Mouse (Mus musculus): ENCODE measurements at regions not wholly inside any gene's neighbourhood (a gene's known extent, or its start where the extent isn't known, plus 50 kb on each side); places are given as distances from the start of the nearest gene placed in this dataset.

DNA sequence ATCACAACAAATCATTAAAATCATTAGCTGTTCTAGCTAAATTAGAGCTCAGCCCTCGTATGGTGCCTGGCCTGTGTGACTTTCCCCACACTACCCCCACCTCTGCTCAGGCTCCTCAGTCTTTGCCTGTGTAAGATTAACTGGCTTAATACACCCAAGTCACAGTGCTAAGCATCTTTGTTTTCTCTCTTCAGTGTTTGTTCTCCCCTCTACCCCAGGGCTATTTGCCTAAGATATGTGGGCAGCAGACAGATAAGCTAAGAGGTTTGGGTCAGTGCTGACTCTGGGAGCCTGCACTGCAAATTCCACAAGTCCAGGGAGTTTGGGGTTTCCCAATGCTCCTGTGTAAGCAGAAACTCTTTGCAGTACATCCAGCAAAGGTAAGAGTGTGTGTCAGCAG is 564.2 kb upstream of the Camk1g start:
- H3K27ac ChIP-seq (replicated peaks), result no peak overlapping the region
- no peak overlapping the region for H3K4me3 ChIP-seq
- H3K27me3 ChIP-seq, result no peaks in the 10 kb centered on the region
- ATAC-seq (ENCODE audit: low FRiP score, low read depth), result no peak
- H3K36me3 ChIP-seq, result no peaks in the 10 kb centered on the region
- H3K9me3 ChIP-seq, result no peaks in the 10 kb centered on the region
- 0 out of 2 replicates have a peak, but pooled peaks cover 3% of the 10 kb centered on the region for H3K4me1 ChIP-seq
- no peak overlapping the region for H3K9ac ChIP-seq (replicated peaks)
- no peak overlapping the region for H3K4me2 ChIP-seq (replicated peaks)
- 30% methylated on average over 1 of the region's 1 CpGs for WGBS

DNA sequence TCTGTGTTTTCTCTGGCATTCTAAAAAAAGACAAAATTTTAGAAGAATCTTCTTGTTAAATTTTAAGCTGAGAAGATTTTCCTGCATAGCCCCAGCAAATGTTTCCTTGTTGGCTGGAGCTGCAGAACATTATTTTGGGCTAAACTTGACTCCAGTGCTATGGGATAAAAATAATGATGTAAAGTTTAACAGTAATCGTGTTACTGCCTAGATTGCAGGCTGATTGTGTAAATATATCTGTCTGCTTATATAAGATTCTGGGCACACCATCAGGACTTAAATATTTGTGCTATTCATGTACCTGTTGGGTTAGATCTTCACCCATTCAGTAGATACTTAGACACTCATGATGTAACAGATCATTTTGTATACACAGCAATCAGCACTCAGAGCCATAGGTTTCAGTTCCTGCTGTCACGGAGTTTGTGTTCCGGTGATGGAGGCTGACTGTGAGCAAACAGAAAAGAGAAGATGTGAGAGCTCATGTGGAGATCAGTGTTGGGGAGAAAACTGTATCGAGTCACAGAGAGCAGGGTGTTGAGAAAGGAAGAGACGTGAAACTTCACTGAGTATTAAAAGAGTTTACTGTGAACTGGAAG is 561.1 kb upstream of the Camk1g start:
- no peak overlapping the region for H3K4me3 ChIP-seq
- H3K9me3 ChIP-seq, result no peaks in the 10 kb centered on the region
- no peak for ATAC-seq (ENCODE audit: low FRiP score, low read depth)
- H3K9ac ChIP-seq (replicated peaks), result no peak overlapping the region
- H3K27me3 ChIP-seq, result no peaks in the 10 kb centered on the region
- no peak overlapping the region for H3K4me2 ChIP-seq (replicated peaks)
- H3K4me1 ChIP-seq, result 0 out of 2 replicates have a peak, but pooled peaks cover 3% of the 10 kb centered on the region
- no peaks in the 10 kb centered on the region for H3K36me3 ChIP-seq
- H3K27ac ChIP-seq (replicated peaks), result no peak overlapping the region
- WGBS, result 87% methylated on average over 5 of the region's 5 CpGs

DNA sequence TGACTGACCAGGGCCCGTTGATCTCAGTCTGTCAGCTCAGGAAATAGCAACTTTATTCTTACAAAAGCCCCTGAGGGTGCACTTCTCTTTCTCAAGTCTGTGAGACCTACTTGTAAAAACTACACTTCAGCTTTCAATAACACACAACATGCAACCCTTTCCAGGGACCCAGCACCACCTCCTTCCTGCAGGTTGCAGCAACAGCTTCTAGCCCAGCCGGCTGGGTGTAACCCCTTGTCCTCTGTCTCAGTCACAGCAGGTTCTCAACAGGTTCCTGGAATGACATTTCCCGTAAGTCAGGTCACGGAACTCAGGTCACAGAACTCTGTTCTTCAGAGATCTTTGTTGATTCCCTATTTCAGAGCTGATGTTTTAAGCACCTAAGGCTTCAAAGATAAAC is 558.5 kb upstream of the Camk1g start:
- Histone ChIP-seq H3K27ac (replicated peaks) (no peak overlapping the region), H3K4me3 (no peak overlapping the region), H3K9ac (replicated peaks) (no peak overlapping the region), H3K9me3 (no peaks in the 10 kb centered on the region), H3K27me3 (no peaks in the 10 kb centered on the region), H3K36me3 (no peaks in the 10 kb centered on the region), H3K4me1 (no peaks in the 10 kb centered on the region), H3K4me2 (replicated peaks) (no peak overlapping the region)
- 76% methylated on average over 4 of the region's 4 CpGs for WGBS
- ATAC-seq (ENCODE audit: low FRiP score, low read depth), result no peak

DNA sequence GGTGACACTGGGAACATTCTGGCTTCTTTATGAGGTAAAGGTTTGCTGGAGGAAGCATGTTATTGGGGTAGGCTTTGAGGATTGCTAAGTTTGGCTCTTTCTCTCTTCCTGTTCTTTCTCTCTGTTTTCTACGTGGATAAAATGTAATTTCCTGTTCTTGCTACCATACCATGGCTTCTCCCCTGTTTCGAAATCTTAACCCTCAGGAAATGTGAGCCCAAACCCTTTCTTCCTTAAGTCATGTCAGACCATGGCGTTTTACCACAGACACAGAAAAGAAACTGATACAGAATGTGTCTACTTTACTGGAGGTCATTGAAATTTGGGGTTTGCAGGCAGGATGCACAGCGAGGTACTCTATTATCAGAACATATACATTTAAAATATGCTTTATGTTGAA is 552.7 kb upstream of the Camk1g start:
- no peak overlapping the region for H3K27ac ChIP-seq (replicated peaks)
- H3K9me3 ChIP-seq, result no peaks in the 10 kb centered on the region
- no peaks in the 10 kb centered on the region for H3K27me3 ChIP-seq
- no peak for ATAC-seq (ENCODE audit: low FRiP score, low read depth)
- H3K36me3 ChIP-seq, result no peaks in the 10 kb centered on the region
- no peaks in the 10 kb centered on the region for H3K4me1 ChIP-seq
- no peak overlapping the region for H3K4me2 ChIP-seq (replicated peaks)
- H3K9ac ChIP-seq (replicated peaks), result no peak overlapping the region
- 87% methylated on average over 4 of the region's 4 CpGs for WGBS
- H3K4me3 ChIP-seq, result no peak overlapping the region

DNA sequence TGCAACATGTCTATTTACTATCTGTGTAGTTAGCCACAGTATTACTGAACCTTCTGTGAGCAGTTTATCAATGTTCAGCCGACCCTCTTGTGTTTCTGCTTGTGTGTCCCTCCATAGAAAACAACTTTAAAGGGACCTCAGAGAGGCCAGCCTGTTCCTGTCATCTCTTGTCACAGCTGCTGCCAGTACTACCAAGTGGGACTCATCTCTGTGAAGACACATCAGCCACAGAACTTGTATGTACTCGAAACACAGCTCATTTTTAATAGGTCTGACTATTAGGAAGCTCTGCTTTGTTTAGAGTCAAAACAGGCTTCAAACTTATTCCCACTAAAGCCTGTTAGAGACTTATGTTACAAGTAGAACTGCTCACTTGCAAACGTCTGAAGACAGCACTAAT is 549.1 kb upstream of the Camk1g start:
- H3K4me2 ChIP-seq (replicated peaks), result no peak overlapping the region
- no peak for ATAC-seq (ENCODE audit: low FRiP score, low read depth)
- no peak overlapping the region for H3K4me3 ChIP-seq
- H3K36me3 ChIP-seq, result no peaks in the 10 kb centered on the region
- H3K9me3 ChIP-seq, result no peaks in the 10 kb centered on the region
- WGBS, result 75% methylated on average over 3 of the region's 3 CpGs
- H3K27me3 ChIP-seq, result no peaks in the 10 kb centered on the region
- H3K9ac ChIP-seq (replicated peaks), result no peak overlapping the region
- no peak overlapping the region for H3K27ac ChIP-seq (replicated peaks)
- no peaks in the 10 kb centered on the region for H3K4me1 ChIP-seq

DNA sequence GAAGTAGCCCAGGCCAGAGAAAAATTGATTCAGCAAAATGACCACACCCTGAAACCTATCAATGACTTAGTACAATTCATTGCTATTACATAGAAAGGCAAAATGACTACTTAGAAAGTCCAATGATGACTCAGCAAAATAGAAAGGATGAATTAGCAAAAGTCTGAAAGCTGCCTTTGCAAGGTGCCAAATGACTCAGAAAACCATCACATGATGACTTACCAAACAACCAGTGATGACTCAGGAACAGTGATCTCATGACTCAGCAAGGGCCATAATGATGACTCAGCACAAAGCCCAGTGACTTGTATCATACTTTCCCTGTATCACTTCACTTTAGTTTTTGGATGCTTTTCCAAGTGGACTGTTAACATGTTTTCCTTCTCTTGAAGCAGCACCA is 535.6 kb upstream of the Camk1g start:
- Histone ChIP-seq H3K4me3 (no peak overlapping the region), H3K27ac (replicated peaks) (no peak overlapping the region), H3K4me2 (replicated peaks) (no peak overlapping the region), H3K4me1 (no peaks in the 10 kb centered on the region), H3K27me3 (no peaks in the 10 kb centered on the region), H3K36me3 (no peaks in the 10 kb centered on the region), H3K9ac (replicated peaks) (no peak overlapping the region), H3K9me3 (no peaks in the 10 kb centered on the region)
- ATAC-seq (ENCODE audit: low FRiP score, low read depth), result no peak

DNA sequence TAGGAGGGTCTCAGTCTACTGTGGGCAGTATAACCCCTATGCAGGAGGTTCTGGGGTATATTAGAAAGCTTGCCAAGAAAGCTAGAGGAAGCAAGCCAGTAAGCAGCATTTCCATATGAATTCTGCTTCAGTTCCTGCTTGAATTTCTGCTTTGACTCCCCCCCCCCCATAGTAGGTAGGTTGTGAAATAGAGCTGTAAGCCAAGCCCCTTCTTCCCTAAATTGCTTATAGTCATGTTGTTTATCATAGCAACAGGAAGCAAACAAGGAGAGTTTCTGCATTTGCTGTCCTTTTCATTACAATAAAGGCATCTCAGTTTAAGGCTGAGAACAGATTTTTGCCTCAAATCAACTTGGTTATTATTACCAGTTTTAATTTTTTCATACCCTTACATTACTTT is 524.0 kb upstream of the Camk1g start:
- Histone ChIP-seq H3K27ac (replicated peaks) (no peak overlapping the region), H3K4me1 (no peaks in the 10 kb centered on the region), H3K4me3 (no peak overlapping the region), H3K9me3 (no peaks in the 10 kb centered on the region), H3K4me2 (replicated peaks) (no peak overlapping the region), H3K36me3 (no peaks in the 10 kb centered on the region), H3K27me3 (no peaks in the 10 kb centered on the region), H3K9ac (replicated peaks) (no peak overlapping the region)
- no peak for ATAC-seq (ENCODE audit: low FRiP score, low read depth)

DNA sequence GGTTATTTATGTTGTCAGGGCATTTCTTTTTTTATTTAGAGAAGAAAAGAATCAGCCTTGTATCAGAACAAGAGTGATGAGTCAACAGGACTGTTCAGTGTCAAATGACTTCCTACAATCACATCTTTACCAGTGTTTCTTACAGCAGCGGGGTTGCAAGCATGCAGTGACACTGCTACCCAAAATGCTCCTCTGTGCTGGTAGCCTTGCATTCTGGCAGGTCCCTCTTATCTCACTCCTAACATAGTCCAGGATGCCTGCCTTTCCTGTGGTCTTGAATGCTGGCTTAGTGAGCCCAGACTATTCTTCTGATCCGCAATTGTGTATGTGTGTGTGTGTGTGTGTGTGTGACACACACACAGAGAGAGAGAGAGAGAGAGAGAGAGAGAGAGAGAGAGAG is 506.4 kb upstream of the Camk1g start:
- H3K4me1 ChIP-seq, result no peaks in the 10 kb centered on the region
- H3K27ac ChIP-seq (replicated peaks), result no peak overlapping the region
- H3K9me3 ChIP-seq, result no peaks in the 10 kb centered on the region
- H3K27me3 ChIP-seq, result no peaks in the 10 kb centered on the region
- WGBS, result 87% methylated on average over 2 of the region's 2 CpGs
- no peak overlapping the region for H3K4me2 ChIP-seq (replicated peaks)
- ATAC-seq (ENCODE audit: low FRiP score, low read depth), result no peak
- no peaks in the 10 kb centered on the region for H3K36me3 ChIP-seq
- H3K9ac ChIP-seq (replicated peaks), result no peak overlapping the region
- no peak overlapping the region for H3K4me3 ChIP-seq

DNA sequence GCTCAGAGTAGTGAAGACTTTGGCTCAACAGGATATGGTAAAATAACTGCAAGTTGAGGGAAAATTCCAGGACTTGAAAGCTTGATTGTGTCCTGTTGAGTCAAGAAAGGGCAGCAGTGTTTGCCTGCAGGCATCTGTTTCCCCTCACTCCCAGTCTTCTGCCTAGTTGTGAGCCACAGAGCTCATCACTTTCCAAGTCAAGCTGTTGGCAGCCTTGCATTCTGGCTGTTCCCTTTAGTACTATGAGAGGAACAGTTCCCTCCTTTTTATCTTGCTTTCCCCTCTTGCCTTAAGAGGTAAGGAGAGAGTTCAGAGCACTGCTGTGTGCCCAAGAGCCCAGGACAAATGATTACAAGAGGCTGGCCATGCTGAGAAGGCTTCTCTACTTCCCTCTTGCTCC is 506.0 kb upstream of the Camk1g start:
- Histone ChIP-seq H3K4me3 (no peak overlapping the region), H3K9ac (replicated peaks) (no peak overlapping the region), H3K4me2 (replicated peaks) (no peak overlapping the region), H3K27me3 (no peaks in the 10 kb centered on the region), H3K27ac (replicated peaks) (no peak overlapping the region), H3K9me3 (no peaks in the 10 kb centered on the region), H3K36me3 (no peaks in the 10 kb centered on the region), H3K4me1 (no peaks in the 10 kb centered on the region)
- no peak for ATAC-seq (ENCODE audit: low FRiP score, low read depth)

DNA sequence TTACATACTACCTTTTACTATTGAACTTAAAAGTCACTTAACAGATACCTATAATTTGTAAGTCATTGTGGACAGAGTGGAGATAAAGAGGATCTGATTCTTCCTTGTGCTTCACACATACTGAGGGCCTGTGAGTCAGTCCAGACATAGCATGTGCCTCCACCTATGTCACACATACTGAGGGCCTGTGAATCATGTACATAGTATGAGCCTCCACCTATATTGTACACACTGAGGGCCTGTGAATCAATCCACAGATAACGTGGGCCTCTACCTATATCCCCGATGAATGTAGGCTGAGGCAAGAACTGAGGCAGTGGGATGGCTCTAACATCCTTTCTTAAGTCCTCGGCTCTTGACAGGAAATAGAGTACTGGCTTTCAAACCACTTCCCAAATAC is 505.2 kb upstream of the Camk1g start:
- ATAC-seq (ENCODE audit: low FRiP score, low read depth), result no peak
- Histone ChIP-seq H3K36me3 (no peaks in the 10 kb centered on the region), H3K4me1 (no peaks in the 10 kb centered on the region), H3K9ac (replicated peaks) (no peak overlapping the region), H3K27ac (replicated peaks) (no peak overlapping the region), H3K4me3 (no peak overlapping the region), H3K4me2 (replicated peaks) (no peak overlapping the region), H3K27me3 (no peaks in the 10 kb centered on the region), H3K9me3 (no peaks in the 10 kb centered on the region)
- 92% methylated on average over 3 of the region's 3 CpGs for WGBS

DNA sequence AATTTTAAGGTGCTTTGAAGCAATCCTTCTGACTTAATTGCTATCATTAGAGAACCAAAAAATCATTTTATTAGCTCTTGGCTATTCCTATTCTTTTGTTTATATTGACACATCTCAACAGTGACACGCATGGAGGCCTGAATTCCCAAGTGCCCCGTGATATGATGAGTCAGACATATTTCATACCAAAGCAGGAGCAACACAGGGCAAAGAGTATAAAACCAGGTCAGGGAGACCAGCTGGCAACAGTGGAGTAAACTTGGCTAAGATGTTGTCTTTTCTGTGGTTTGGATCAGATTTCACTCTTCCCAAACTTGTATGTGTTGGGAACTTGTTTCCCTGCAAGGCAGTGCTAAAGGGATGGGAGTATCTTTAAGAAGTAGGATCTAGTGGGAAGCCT is 500.6 kb upstream of the Camk1g start:
- no peaks in the 10 kb centered on the region for H3K36me3 ChIP-seq
- H3K4me1 ChIP-seq, result 0 out of 2 replicates have a peak, but pooled peaks cover 5% of the 10 kb centered on the region
- no peak for ATAC-seq (ENCODE audit: low FRiP score, low read depth)
- no peak overlapping the region for H3K27ac ChIP-seq (replicated peaks)
- H3K4me2 ChIP-seq (replicated peaks), result no peak overlapping the region
- 83% methylated on average over 2 of the region's 2 CpGs for WGBS
- no peak overlapping the region for H3K9ac ChIP-seq (replicated peaks)
- no peaks in the 10 kb centered on the region for H3K27me3 ChIP-seq
- no peaks in the 10 kb centered on the region for H3K9me3 ChIP-seq
- H3K4me3 ChIP-seq, result no peak overlapping the region

DNA sequence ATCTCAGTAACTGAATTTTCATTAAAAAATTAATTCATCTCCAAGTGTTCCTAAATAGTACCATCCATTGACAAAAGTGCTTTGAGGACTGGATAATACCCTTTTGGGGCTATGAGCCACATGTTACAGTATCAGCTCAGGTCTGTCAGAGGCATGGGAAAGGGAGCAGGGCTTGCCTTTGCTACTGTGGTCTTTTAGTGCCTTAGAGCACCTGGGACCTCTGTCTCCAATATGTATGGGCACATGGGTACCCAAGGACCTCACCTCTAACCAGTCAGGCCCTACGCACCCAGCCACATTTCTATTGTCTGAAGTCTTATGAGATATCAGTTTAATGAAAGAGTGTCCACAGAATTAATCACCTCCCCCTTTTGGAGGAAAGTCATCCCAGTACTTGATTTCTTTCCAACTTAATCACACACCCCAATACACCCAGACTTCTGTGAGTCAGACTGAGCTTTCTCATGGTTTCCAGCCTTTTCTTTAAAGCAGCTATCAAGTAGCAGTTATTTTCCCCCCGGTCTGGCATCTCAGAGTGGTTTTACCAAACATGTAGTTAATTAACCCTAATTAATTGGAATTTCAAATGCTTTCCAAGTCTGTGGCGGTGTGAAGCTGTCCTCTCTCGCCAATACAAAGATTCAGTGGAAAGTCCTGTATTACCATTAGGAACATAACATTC is 498.7 kb upstream of the Camk1g start:
- Histone ChIP-seq H3K4me1 (0 out of 2 replicates have a peak, but pooled peaks cover 5% of the 10 kb centered on the region), H3K27me3 (no peaks in the 10 kb centered on the region), H3K36me3 (no peaks in the 10 kb centered on the region), H3K9me3 (no peaks in the 10 kb centered on the region), H3K9ac (replicated peaks) (no peak overlapping the region), H3K4me3 (no peak overlapping the region), H3K4me2 (replicated peaks) (no peak overlapping the region), H3K27ac (replicated peaks) (no peak overlapping the region)
- WGBS, result 77% methylated on average over 4 of the region's 4 CpGs
- ATAC-seq (ENCODE audit: low FRiP score, low read depth), result 0 out of 2 replicates have a peak, but pooled peaks have one; percentile 23

DNA sequence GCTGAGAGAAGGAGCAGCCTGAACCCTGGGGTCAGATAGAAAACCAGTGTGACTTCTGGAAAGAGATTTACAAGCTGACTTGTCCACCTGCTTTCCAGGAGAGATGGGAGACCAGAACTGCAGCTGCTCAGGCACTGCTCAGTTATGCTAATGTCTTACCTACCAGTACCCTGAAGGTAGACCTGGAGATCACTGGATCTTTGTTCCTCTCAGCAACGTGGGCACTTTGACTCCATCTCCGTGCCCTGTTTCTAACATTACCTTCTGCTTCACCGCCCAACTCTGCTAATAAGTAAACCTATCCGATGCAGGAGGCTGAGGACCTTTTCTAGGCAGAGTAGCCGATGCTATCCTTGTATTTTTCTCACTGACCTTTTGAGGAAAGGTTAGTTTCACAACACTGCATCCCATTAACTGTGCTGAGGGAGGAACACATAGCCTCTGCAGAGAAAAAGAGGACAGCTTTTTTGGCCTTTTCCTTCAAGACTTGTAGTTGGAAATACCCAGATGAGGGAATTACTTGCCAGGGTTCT is 490.7 kb upstream of the Camk1g start:
- peaks cover 19% of the 10 kb centered on the region for H3K4me1 ChIP-seq
- no peak overlapping the region for H3K4me3 ChIP-seq
- H3K27ac ChIP-seq (replicated peaks), result no peak overlapping the region
- no peak overlapping the region for H3K9ac ChIP-seq (replicated peaks)
- no peaks in the 10 kb centered on the region for H3K9me3 ChIP-seq
- WGBS, result 62% methylated on average over 5 of the region's 5 CpGs
- no peak overlapping the region for H3K4me2 ChIP-seq (replicated peaks)
- no peaks in the 10 kb centered on the region for H3K27me3 ChIP-seq
- no peaks in the 10 kb centered on the region for H3K36me3 ChIP-seq
- peak; percentile 46 for ATAC-seq (ENCODE audit: low FRiP score, low read depth)

Data from midbrain, embryonic 12.5 days (tissue).